Mouse (Mus musculus): ENCODE data around the gene Ccdc102a.

Gene Ccdc102a

DNA sequence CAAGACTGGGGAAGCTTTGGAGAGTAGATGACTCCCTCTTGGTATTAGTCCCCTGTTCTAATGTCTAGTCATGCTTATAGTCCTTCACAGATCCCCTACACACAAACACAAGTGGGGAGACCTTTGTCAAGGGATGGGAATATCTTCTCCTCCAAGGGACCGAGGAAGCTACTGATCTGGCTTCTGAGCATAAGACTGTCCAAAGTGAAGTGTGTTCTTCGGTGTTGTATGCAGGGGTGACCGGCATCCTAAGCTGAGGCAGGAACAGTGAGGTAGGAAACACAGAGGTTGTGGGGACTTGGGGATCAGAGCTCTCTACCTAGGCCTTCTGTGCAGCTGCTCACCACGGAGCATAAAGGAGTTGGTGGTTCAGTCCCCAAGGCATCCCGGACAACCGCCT is 4.3 kb upstream of the Ccdc102a start:
- no peak for DNase-seq (ENCODE audit: low spot score)

DNA sequence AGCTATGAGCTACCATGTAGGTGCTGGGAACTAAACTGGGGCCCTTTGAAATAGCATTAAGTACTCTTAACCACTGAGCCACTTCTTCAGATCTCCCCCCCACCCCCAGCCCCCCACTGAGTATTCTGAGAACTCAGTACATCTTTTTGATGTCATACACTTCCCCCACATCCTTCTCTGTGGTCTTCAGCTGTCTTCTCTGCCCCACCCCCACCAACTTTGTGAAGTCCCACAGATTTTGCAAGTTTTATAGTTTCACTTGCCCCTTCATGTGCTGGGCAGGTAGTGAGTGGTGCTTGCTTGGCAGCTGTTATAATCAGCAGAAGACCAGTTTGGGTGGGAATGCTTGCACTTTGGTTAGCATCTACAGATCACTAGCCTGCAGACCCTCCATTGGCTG is 1.4 kb upstream of the Ccdc102a start:
- DNase-seq (ENCODE audit: low spot score): no peak

- DNase-seq (ENCODE audit: low spot score): peak; percentile 46
Observed at GRCm38 (mm10) chr8:94917352-94917751, 546 bp downstream of the Ccdc102a start.

DNA sequence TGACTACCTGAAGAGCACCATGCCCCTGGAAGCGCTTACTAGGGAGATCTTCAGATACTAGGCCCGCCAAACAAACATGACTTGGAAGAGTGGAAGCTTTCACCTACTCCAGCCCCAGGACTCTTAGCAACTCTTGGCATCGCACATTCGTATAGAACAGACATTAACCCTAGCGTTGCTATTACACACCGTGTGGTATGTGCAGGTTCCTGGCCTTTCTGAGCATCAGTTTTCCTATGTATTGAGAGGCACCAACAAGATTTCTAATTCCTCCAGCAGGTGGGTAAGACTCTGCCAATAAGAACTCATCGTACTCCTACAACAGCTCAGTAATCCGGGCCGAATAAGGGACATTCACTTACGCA is 956 bp downstream of the Ccdc102a start:
- no peak for DNase-seq (ENCODE audit: low spot score)

DNA sequence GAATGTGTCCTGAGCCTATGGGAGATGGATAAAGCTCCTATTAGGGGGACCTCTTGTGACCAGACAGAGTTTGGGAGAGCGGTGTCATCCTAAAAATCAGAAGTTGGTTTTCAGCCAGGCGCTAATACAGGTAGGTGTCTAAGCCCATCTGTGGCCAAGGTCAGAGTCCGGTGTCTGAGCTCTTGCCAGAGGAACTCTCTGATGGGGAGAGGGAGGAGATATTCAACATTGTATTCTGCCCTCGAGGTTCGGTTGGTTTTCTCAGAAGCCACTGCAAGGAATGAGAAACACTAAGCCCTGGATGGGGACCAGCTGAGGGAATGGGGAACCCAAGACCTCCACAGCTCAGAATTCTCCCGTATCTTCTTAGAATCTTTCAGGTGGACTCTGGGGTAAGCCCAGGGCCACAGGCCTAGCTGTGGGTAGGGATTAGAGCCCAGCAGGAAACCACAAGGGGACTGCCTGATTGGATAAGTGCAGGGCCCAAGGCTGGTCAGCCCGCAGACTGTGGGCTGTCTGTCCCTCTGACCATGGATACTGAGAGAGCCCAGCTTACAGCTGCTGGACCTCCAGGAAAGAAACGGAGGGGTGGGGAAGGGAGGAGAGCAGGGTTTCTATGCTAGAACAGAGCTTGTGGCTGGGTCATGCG is 1.5 kb downstream of the Ccdc102a start:
- no peak for DNase-seq (ENCODE audit: low spot score)

GRCm38 (mm10) chr8:94914701-94915101 is 3.2 kb downstream of the Ccdc102a start:
- DNase-seq (ENCODE audit: low spot score): no peak

- DNase-seq (ENCODE audit: low spot score): no peak
Observed at GRCm38 (mm10) chr8:94914256-94914655, 3.6 kb downstream of the Ccdc102a start.

- no peak for DNase-seq (ENCODE audit: low spot score)
Observed at GRCm38 (mm10) chr8:94913061-94913660, 4.7 kb downstream of the Ccdc102a start.

DNA sequence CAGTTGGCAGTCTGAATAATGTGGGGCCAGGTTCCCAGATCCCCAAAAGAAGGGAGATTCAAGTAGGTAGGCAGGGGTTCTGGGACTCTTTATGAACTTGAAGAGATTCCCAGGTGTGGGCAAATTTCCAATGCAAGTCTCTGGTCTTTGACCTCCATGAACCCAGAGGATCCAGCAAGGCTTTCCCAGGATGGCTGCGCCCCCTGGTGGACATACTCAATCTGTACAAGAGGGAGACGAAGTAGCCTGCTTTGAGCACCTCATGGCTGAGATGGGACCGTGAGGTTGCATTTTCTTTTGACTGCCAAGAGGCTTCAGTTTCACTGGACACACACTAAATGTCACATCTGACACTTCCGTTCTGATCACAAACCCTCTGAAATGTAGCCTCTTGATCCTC is 9.1 kb downstream of the Ccdc102a start:
- peak; percentile 55 for DNase-seq (ENCODE audit: low spot score)

GRCm38 (mm10) chr8:94907591-94908300 is 10.2 kb downstream of the Ccdc102a start:
- DNase-seq (ENCODE audit: low spot score): no peak

DNA sequence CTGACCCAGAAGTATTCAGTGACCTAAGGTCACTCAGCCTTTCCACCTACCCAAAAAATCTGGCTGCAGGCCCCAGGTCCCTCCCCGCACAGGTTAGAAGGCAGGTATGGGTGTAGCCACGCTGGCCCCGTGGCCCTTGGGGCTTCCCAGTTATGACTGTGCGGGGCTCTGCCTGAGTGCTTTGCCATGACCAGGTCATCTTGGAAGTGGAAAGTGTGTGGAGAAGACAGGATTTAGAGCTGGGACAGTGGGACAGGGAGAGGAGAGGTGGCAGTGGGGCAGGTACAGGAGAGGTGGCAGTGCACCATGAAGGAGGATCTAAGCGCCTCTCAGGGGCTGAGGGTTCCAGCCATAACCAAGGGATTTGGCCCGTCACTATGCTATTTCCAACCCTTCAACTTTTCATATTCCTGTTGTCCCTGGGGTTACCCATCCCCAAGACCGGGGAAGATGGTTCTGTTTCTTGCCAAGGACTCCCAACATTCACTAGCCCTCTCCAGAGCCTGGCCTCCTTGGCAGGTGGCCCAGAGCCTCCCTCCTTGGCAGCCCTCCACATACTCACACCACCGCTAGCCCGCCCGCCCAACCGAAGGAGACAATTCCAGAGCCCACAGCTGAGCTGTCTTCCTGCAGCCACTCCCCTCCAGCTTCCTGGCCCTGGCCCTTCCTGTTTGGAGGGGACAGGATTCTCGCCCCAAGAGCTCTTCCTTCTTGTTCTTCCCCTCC is 13.3 kb downstream of the Ccdc102a start:
- DNase-seq (ENCODE audit: low spot score): no peak

- DNase-seq (ENCODE audit: low spot score): no peak
Observed at GRCm38 (mm10) chr8:94903709-94904108, 14.2 kb downstream of the Ccdc102a start.

DNA sequence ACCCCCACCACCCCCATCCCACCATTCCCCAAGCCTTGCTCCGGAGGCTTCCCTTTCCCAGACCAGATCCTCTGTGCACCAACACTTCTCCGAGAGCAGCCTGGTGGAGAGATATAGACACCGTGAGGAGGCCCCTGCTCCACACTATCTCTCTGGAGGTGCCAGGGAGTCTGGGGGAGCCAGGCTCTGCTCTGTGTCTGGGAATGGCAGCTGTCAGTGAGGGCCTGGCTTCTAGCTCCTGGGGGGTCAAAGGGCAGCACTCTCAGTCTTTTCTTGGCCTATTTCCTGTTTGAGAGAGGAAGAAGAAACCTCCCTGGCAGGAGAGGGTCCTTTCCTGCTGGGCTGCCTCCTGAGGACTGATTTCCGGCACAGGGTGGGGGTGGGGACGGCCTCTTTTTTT is 16.9 kb downstream of the Ccdc102a start:
- no peak for DNase-seq (ENCODE audit: low spot score)

DNA sequence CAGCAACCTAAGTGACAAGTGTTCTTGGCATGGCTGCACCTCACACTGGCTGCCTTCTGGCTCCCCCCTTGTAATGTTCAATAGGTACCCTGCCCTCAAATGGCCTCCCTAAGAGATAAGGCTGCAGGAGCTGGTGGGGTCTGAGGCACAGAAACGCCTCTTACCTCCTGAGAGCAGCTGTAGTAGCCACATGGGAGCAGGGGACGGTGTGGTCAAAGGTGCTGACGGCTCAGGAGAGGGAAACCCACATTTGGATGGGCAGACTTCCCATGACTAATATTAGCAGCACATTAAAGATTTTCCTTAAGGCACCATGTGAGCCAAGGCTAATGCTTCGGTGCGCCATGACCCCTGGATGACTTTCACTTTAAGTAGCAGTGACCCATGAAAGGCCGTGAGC is 17.3 kb downstream of the Ccdc102a start:
- no peak for DNase-seq (ENCODE audit: low spot score)

DNA sequence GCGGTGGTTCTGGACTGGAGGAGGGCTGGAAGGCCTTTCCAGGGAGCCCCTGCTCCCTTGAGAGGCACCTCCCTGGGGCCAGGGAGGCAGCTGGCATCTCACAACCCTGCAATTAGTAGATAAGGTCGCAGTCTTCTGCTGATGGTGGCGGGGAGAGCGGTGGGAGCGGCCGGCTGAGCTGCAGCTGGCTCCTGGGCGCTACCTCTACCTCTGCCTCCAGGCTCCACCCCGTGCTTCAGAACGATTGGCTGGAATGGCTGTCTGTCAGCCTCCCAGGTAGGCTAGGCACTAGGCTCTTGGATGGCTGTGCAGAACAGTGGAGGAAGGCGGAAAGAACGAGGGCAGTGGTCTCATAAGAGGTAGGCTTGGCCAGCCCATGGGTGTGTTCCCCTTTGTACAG is 18.6 kb downstream of the Ccdc102a start:
- no peak for DNase-seq (ENCODE audit: low spot score)

DNA sequence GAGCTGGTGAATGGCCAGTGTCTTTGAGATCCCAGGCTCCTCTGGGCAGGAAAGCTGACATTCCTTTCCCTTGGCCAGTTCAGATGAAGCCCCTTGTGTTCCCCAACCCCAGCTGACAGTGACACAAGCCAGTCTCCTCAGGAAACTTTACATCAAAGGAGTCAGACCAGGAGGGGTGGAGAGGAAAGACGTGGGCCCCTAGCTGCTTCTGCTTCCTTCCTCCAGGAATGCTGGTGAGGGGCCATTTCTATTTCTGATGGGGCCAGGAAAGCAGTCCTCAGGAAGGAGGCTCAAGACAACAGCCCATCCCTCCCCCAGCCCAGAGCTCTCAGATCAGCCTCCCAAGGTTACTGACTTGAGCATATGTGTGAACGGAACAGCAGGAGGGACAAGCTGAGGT is 25.0 kb downstream of the Ccdc102a start:
- DNase-seq (ENCODE audit: low spot score): no peak

DNA sequence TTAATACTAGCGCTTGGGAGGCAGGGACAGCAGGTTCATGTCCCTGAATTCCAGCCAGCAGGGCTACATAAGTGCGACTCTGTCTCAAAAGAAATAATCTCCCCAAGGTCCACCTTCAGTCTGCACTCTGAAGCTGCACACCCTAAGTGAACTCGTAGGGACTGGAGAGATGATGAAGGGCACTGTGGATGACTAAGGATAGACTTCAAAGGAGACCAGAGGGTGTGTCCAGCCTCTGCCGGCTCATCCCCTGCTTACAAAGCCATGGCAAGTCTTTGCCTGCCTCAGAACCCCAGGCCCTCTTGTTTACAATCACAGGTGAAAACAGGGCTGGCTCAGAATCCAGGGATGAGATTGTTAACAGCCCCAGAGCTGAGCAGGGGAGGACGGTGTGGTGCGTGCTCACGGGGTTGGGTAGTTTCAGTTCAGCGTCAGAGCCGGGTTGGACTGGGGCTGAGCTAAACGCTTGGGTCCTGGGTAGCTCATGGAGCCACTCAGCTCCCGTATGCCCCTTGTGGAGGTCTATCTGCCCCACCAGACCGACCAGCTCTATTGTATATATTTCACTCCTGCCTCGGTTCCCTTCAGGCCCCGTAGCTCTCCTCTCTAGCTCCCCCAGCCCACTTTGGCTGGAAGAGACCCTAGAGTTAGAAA is 29.4 kb downstream of the Ccdc102a start:
- DNase-seq (ENCODE audit: low spot score): no peak

DNA sequence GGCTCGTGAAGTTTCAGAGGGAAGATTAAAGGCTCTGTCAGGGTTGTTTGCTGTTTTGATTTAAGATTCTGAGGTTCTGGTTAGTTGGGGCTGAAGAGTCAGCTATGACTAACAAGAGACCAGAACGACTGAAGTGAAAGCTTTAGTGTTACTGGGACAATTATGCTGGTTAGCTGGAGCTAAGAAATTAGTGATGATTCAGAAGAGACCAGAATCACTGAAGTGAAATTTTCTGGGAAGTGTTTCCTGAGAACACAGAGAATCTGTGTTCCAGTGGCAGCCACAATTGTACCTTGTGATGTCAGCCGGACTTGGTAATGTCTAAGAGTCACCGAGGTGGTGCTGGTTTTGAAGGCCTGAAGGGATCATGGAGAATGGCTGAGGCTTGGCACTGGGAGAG is 37.2 kb downstream of the Ccdc102a start:
- no peak for DNase-seq (ENCODE audit: low spot score)

- no peak for DNase-seq (ENCODE audit: low spot score)
Observed at GRCm38 (mm10) chr8:94876820-94877219, 41.1 kb downstream of the Ccdc102a start.

GRCm38 (mm10) chr8:94876197-94876730 is 41.6 kb downstream of the Ccdc102a start, which contains the start of gene Dok4:
Dok4 (minus strand) TSS chr8:94876330.
- no peak for DNase-seq (ENCODE audit: low spot score)

- DNase-seq (ENCODE audit: low spot score): no peak
Observed at GRCm38 (mm10) chr8:94875871-94876150, 42.1 kb downstream of the Ccdc102a start.
